Mouse (Mus musculus): ENCODE results near the gene Arhgap31. TPM values are rescaled to one million over a fixed set of nuclear protein-coding genes. Genes with fewer than 3 reads are reported as not detected.

Gene Arhgap31
- polyA plus RNA-seq, 1 experiment from 2014 or later: 5.4 TPM

DNA sequence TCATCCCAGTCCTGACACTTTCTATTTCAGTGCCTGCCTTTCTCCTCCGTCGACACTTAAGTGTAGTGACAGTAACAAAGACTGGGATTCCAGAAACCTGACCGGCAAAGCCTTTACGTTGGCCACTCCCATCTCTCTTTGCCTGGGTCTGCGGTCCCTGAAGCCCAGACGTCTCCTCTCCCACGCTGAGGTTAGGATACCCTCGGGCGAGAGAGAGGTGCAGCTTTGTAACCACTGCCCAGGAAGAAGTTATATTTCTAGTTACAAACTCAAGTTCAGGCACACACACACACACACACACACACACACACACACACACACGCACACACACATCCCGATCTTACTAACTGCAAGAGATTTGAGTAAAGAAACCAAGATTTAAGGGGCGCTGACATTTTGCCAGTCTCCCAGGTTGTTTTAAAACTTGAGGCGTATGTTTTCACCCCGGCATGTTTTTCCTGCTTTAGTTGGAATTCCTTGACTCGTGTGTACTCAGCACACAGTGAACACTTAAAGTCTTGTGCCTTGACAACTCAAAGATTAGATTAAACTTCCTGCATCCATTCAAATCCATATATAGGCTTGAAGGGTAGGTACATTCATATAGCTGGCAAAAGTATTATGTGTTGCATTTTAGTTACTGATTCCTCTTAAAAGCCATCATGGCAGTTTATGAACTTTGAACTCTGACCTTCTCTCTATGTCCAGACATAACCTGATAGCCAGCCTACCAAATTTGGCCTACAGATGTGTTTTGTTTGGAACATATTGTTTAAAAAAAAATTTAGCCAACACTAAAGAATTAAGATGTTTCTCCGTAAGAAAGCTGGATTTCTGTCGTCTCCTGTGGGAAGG is 557 bp upstream of the Arhgap31 start:
- H3K4me1 ChIP-seq (ENCODE audit: control insufficient read depth, insufficient read depth, low read length): no peaks in the 10 kb centered on the region
- no peak for DNase-seq (ENCODE audit: low spot score)
- no peaks in the 10 kb centered on the region for H3K27me3 ChIP-seq (ENCODE audit: control insufficient read depth, insufficient read depth, low read length)
- peak overlapping the region; percentile 84 for H3K27ac ChIP-seq (replicated peaks; ENCODE audit: low read depth, low read length)
- ATAC-seq (ENCODE audit: insufficient number of reproducible peaks, low FRiP score, low TSS enrichment, low read depth): peak; percentile 61; the same call in 1 of the 2 replicates
- no peaks in the 10 kb centered on the region for H3K9me3 ChIP-seq (ENCODE audit: control insufficient read depth, low read length)
- peak overlapping the region; percentile 78 for H3K9ac ChIP-seq (ENCODE audit: low read length)
- peak overlapping the region; percentile 53 for H3K4me3 ChIP-seq (ENCODE audit: low read depth, low read length)
- 19% methylated on average over 17 of the region's 17 CpGs for WGBS
- H3K4me2 ChIP-seq (ENCODE audit: low read depth, severe bottlenecking): peak overlapping the region; percentile 75
- H3K36me3 ChIP-seq (ENCODE audit: control insufficient read depth, insufficient read depth, low read length): no peaks in the 10 kb centered on the region

DNA sequence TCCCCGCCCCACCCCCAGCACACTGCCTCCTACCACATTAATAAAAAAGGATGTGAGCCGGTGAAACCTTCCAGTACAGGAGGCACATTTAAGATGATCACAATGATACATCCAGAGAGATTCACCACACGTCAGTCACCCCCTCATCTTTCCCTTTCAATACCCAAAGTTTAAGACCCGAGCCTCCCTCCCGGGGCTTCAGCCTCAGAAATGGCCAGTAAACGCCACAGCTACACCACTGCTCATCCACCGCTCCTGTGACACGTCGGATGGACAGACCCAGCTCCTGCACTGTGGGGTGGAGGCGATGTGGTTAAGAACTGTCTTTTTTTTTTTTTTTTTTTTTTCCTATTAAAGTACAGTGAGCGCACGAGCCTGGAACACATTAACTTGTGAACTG is 969 bp downstream of the Arhgap31 start:
- no peaks in the 10 kb centered on the region for H3K9me3 ChIP-seq (ENCODE audit: control insufficient read depth, low read length)
- peak overlapping the region; percentile 84; the same call in 1 of the 2 replicates for H3K27ac ChIP-seq (replicated peaks; ENCODE audit: low read depth, low read length)
- DNase-seq (ENCODE audit: low spot score) (peak; percentile 49), ATAC-seq (ENCODE audit: insufficient number of reproducible peaks, low FRiP score, low TSS enrichment, low read depth) (peak; percentile 26; the same call in 1 of the 2 replicates)
- H3K9ac ChIP-seq (ENCODE audit: low read length): no peak overlapping the region; the same call in 1 of the 2 replicates
- WGBS: 7% methylated on average over 12 of the region's 12 CpGs
- H3K4me2 ChIP-seq (ENCODE audit: low read depth, severe bottlenecking): peak overlapping the region; percentile 75
- H3K36me3 ChIP-seq (ENCODE audit: control insufficient read depth, insufficient read depth, low read length): no peaks in the 10 kb centered on the region
- H3K27me3 ChIP-seq (ENCODE audit: control insufficient read depth, insufficient read depth, low read length): no peaks in the 10 kb centered on the region
- H3K4me3 ChIP-seq (ENCODE audit: low read depth, low read length): peak overlapping the region; percentile 53
- H3K4me1 ChIP-seq (ENCODE audit: control insufficient read depth, insufficient read depth, low read length): no peaks in the 10 kb centered on the region

DNA sequence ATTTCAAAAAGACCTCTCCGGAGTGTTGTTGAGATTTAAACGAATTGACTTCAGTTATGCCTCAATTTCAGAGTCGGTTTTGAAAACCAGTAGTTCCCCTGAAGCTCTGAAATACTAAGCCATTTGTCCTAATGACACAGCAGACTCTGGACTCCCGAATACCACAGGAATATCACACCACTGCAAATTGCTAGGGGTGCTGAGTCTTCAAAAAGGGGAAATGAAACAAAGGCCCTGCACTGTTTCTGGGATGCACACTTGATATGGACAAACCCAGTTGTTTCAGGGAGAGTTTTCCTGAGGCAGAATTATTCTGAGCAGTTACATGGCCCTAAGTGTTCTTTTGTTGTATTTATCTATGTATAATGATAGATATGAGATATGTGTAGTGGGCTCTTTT is 1.8 kb downstream of the Arhgap31 start:
- no peak overlapping the region for H3K4me3 ChIP-seq (ENCODE audit: low read depth, low read length)
- H3K4me2 ChIP-seq (ENCODE audit: low read depth, severe bottlenecking): peak overlapping the region; percentile 75; the same call in 1 of the 2 replicates
- no peak for DNase-seq (ENCODE audit: low spot score)
- no peaks in the 10 kb centered on the region for H3K9me3 ChIP-seq (ENCODE audit: control insufficient read depth, low read length)
- 59% methylated on average over 4 of the region's 4 CpGs for WGBS
- no peak overlapping the region for H3K9ac ChIP-seq (ENCODE audit: low read length)
- no peak overlapping the region for H3K27ac ChIP-seq (replicated peaks; ENCODE audit: low read depth, low read length)
- H3K27me3 ChIP-seq (ENCODE audit: control insufficient read depth, insufficient read depth, low read length): no peaks in the 10 kb centered on the region
- no peaks in the 10 kb centered on the region for H3K4me1 ChIP-seq (ENCODE audit: control insufficient read depth, insufficient read depth, low read length)
- H3K36me3 ChIP-seq (ENCODE audit: control insufficient read depth, insufficient read depth, low read length): no peaks in the 10 kb centered on the region
- ATAC-seq (ENCODE audit: insufficient number of reproducible peaks, low FRiP score, low TSS enrichment, low read depth): no peak

DNA sequence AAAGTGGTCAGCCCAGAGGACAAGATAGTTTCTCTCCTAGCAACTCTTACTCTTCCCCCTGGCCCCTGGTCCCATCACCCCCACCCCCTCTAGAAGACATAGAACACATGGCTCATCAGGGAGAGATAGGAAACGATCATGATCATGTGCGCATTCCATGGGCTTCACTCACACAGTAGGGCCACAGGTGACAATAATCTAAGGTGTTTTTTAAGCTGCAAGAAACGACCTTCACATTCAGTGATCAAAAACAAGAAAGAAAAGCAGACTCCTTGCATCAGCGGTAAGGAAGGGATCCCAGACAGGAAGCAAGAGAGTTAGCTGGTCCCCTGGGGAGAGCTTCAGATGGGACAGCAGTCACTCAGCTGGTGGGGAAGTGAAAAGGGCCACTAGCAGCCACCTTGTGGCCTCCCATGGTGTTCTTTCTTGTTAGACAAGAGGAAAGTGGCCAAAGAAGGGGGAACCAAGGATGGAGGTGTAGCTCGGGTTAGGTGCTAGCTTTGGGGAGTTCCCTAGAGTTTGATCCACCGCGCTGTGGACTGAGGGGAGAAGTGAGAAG is 4.0 kb downstream of the Arhgap31 start:
- no peaks in the 10 kb centered on the region for H3K4me1 ChIP-seq (ENCODE audit: control insufficient read depth, insufficient read depth, low read length)
- H3K9me3 ChIP-seq (ENCODE audit: control insufficient read depth, low read length): no peaks in the 10 kb centered on the region
- ATAC-seq (ENCODE audit: insufficient number of reproducible peaks, low FRiP score, low TSS enrichment, low read depth) (no peak), DNase-seq (ENCODE audit: low spot score) (no peak)
- no peak overlapping the region for H3K4me3 ChIP-seq (ENCODE audit: low read depth, low read length)
- no peak overlapping the region for H3K4me2 ChIP-seq (ENCODE audit: low read depth, severe bottlenecking)
- no peaks in the 10 kb centered on the region for H3K36me3 ChIP-seq (ENCODE audit: control insufficient read depth, insufficient read depth, low read length)
- no peak overlapping the region for H3K9ac ChIP-seq (ENCODE audit: low read length)
- no peak overlapping the region for H3K27ac ChIP-seq (replicated peaks; ENCODE audit: low read depth, low read length)
- 65% methylated on average over 7 of the region's 7 CpGs for WGBS
- H3K27me3 ChIP-seq (ENCODE audit: control insufficient read depth, insufficient read depth, low read length): no peaks in the 10 kb centered on the region

DNA sequence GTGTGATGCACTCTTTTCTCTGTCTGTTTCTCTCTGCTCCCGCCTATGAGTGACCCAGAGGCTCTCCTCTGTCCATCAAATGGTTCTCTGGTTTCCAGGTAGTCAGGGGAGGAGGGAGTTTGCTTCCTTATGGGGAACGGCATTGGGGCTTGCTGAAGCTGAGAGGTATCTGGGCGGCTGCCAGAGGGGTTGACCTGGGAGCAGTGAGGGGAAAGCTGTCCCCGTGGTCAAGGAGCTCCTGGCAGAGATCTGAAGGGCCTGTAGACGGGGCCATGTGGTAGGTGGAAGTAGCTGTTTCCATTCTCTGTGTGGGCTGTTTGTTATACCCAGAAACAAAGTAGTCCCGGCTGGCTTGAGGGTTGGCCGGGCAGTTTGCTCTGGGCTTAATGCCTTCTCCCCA is 6.3 kb downstream of the Arhgap31 start:
- Histone ChIP-seq H3K36me3 (ENCODE audit: control insufficient read depth, insufficient read depth, low read length) (no peaks in the 10 kb centered on the region), H3K4me2 (ENCODE audit: low read depth, severe bottlenecking) (no peak overlapping the region), H3K27ac (replicated peaks; ENCODE audit: low read depth, low read length) (no peak overlapping the region), H3K9me3 (ENCODE audit: control insufficient read depth, low read length) (no peaks in the 10 kb centered on the region), H3K9ac (ENCODE audit: low read length) (no peak overlapping the region), H3K4me3 (ENCODE audit: low read depth, low read length) (no peak overlapping the region), H3K4me1 (ENCODE audit: control insufficient read depth, insufficient read depth, low read length) (no peaks in the 10 kb centered on the region; the same call in 1 of the 2 replicates), H3K27me3 (ENCODE audit: control insufficient read depth, insufficient read depth, low read length) (no peaks in the 10 kb centered on the region)
- 76% methylated on average over 7 of the region's 7 CpGs for WGBS
- ATAC-seq (ENCODE audit: insufficient number of reproducible peaks, low FRiP score, low TSS enrichment, low read depth): no peak
- DNase-seq (ENCODE audit: low spot score): no peak

DNA sequence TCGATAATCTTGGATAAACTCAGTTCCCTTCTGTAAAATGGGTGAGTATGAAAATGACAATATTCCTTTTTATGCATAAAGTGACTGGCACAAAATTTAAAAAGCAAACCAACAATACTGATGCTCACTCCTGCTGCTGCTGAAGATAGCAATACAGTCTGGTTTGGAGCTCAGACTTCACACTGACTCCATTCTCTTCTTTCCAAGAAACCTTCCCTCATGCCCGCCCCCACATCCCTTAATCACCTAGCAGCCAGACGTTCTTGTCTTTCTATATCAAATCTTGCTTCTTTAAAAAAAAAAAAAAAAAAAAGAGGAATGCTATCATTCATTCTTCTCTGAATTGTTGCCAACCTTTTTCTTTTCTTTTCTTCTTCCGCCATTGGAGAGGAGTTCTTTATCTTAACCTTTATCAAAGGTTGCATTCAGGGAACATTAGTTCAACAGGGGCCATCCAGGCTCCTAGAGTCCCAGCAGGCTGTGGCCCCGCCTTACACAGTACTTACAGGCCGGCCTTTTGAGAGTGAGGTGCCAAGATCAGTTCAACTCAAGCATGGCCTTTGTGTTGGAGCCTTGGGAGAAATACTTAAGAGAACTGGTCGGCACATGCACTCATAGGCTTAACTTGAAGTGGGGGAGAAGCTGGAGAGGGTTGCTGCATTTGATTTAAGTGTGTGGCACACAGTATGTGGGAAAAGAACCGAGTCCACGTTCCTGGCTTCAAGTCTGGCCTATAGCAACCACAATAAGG is 7.4 kb downstream of the Arhgap31 start:
- Histone ChIP-seq H3K36me3 (ENCODE audit: control insufficient read depth, insufficient read depth, low read length) (no peaks in the 10 kb centered on the region), H3K4me2 (ENCODE audit: low read depth, severe bottlenecking) (no peak overlapping the region), H3K27ac (replicated peaks; ENCODE audit: low read depth, low read length) (no peak overlapping the region), H3K27me3 (ENCODE audit: control insufficient read depth, insufficient read depth, low read length) (no peaks in the 10 kb centered on the region), H3K9me3 (ENCODE audit: control insufficient read depth, low read length) (no peaks in the 10 kb centered on the region), H3K4me3 (ENCODE audit: low read depth, low read length) (no peak overlapping the region), H3K9ac (ENCODE audit: low read length) (no peak overlapping the region), H3K4me1 (ENCODE audit: control insufficient read depth, insufficient read depth, low read length) (no peaks in the 10 kb centered on the region; the same call in 1 of the 2 replicates)
- no peak for DNase-seq (ENCODE audit: low spot score)
- no peak for ATAC-seq (ENCODE audit: insufficient number of reproducible peaks, low FRiP score, low TSS enrichment, low read depth)
- 80% methylated on average over 9 of the region's 9 CpGs for WGBS

DNA sequence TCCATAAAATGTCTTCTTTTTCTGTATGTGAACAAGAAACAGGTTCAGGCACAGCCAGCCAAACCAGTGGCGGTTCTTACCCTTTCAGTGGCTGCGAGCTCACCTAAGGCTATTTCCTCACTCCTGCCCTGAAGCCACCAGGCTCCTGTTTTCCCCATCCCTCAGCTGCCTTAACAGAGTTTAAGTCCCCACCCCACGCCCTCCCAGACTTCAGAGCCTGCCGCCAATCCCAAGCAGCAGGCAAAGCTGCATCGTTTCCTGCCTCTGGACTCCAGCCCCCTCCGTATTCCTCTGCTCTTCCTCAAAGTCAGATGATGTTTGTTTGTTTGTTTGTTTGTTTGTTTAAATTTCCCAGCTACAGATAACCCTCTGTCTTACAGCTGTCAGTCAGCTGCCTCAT is 9.6 kb downstream of the Arhgap31 start:
- Histone ChIP-seq H3K36me3 (ENCODE audit: control insufficient read depth, insufficient read depth, low read length) (no peaks in the 10 kb centered on the region), H3K4me2 (ENCODE audit: low read depth, severe bottlenecking) (no peak overlapping the region), H3K4me3 (ENCODE audit: low read depth, low read length) (no peak overlapping the region), H3K4me1 (ENCODE audit: control insufficient read depth, insufficient read depth, low read length) (no peaks in the 10 kb centered on the region; the same call in 1 of the 2 replicates), H3K9ac (ENCODE audit: low read length) (no peak overlapping the region), H3K9me3 (ENCODE audit: control insufficient read depth, low read length) (no peaks in the 10 kb centered on the region), H3K27ac (replicated peaks; ENCODE audit: low read depth, low read length) (no peak overlapping the region), H3K27me3 (ENCODE audit: control insufficient read depth, insufficient read depth, low read length) (no peaks in the 10 kb centered on the region)
- DNase-seq (ENCODE audit: low spot score) (peak; percentile 28), ATAC-seq (ENCODE audit: insufficient number of reproducible peaks, low FRiP score, low TSS enrichment, low read depth) (no peak)
- 21% methylated on average over 6 of the region's 6 CpGs for WGBS

DNA sequence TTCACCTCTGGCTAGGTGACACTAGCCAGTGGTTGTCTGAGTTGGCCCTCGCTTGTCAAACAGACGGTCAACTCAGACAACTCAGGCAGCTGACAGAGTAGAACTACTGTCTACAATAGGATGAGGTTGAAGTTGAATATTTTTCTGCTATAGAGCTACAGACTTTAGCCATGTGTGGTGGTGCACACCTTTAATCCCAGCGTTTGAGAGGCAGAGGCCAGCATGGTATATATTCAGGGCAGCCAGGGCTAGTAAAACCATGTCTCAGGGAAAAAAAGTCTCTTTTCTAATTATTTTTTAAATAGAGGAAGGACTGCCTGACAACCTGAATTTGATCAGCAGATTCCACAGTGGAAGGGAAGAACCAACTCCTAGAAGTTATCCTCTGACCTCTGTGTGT is 10.8 kb downstream of the Arhgap31 start:
- no peak overlapping the region for H3K9ac ChIP-seq (ENCODE audit: low read length)
- H3K4me3 ChIP-seq (ENCODE audit: low read depth, low read length): no peak overlapping the region
- no peak for ATAC-seq (ENCODE audit: insufficient number of reproducible peaks, low FRiP score, low TSS enrichment, low read depth)
- H3K4me1 ChIP-seq (ENCODE audit: control insufficient read depth, insufficient read depth, low read length): no peaks in the 10 kb centered on the region; the same call in 1 of the 2 replicates
- no peaks in the 10 kb centered on the region for H3K36me3 ChIP-seq (ENCODE audit: control insufficient read depth, insufficient read depth, low read length)
- H3K27ac ChIP-seq (replicated peaks; ENCODE audit: low read depth, low read length): no peak overlapping the region; the same call in 1 of the 2 replicates
- no peak for DNase-seq (ENCODE audit: low spot score)
- H3K27me3 ChIP-seq (ENCODE audit: control insufficient read depth, insufficient read depth, low read length): no peaks in the 10 kb centered on the region
- H3K9me3 ChIP-seq (ENCODE audit: control insufficient read depth, low read length): no peaks in the 10 kb centered on the region
- 80% methylated on average over 3 of the region's 3 CpGs for WGBS
- H3K4me2 ChIP-seq (ENCODE audit: low read depth, severe bottlenecking): no peak overlapping the region

All from limb, embryonic 11.5 days (tissue).